Mouse (Mus musculus): ENCODE results near the gene Stx6.

Gene Stx6

GRCm38 (mm10) chr1:155158141-155158969 lies at the start of gene Stx6:
TSS of gene Stx6 (plus strand) at chr1:155158715.
- in situ Hi-C loops (cut with MboI; ENCODE audit: unreplicated experiment in 2 of 2), result no loop called here

GRCm38 (mm10) chr1:155109387-155110350 lies 48.8 kb upstream of the Stx6 start:
- in situ Hi-C loops (cut with MboI; ENCODE audit: unreplicated experiment in 2 of 2), result no loop called here

GRCm38 (mm10) chr1:155111491-155111890 lies 47.0 kb upstream of the Stx6 start:
- in situ Hi-C loops (cut with MboI; ENCODE audit: unreplicated experiment in 2 of 2), result no loop called here

- in situ Hi-C loops (cut with MboI; ENCODE audit: unreplicated experiment in 2 of 2), result no loop called here
Observed at GRCm38 (mm10) chr1:155112118-155112517, 46.4 kb upstream of the Stx6 start.

GRCm38 (mm10) chr1:155112875-155113274 lies 45.6 kb upstream of the Stx6 start:
- in situ Hi-C loops (cut with MboI; ENCODE audit: unreplicated experiment in 2 of 2), result no loop called here

- in situ Hi-C loops (cut with MboI; ENCODE audit: unreplicated experiment in 2 of 2), result no loop called here
Observed at GRCm38 (mm10) chr1:155113946-155114345, 44.6 kb upstream of the Stx6 start.

GRCm38 (mm10) chr1:155119719-155120118 lies 38.8 kb upstream of the Stx6 start:
- in situ Hi-C loops (cut with MboI; ENCODE audit: unreplicated experiment in 2 of 2), result no loop called here

- in situ Hi-C loops (cut with MboI; ENCODE audit: unreplicated experiment in 2 of 2), result no loop called here
Observed at GRCm38 (mm10) chr1:155121977-155122939, 36.3 kb upstream of the Stx6 start.

GRCm38 (mm10) chr1:155124397-155124796 lies 34.1 kb upstream of the Stx6 start:
- in situ Hi-C loops (cut with MboI; ENCODE audit: unreplicated experiment in 2 of 2), result no loop called here

- in situ Hi-C loops (cut with MboI; ENCODE audit: unreplicated experiment in 2 of 2), result no loop called here
Observed at GRCm38 (mm10) chr1:155126716-155127115, 31.8 kb upstream of the Stx6 start.

- in situ Hi-C loops (cut with MboI; ENCODE audit: unreplicated experiment in 2 of 2), result no loop called here
Observed at GRCm38 (mm10) chr1:155127429-155127934, 31.0 kb upstream of the Stx6 start.

GRCm38 (mm10) chr1:155134866-155135265 lies 23.6 kb upstream of the Stx6 start:
- in situ Hi-C loops (cut with MboI; ENCODE audit: unreplicated experiment in 2 of 2), result loop anchor here (5.0 kb wide), 4 partner anchors 33 to 147 kb away; no protein-coding TSS in a partner anchor

GRCm38 (mm10) chr1:155138795-155139194 lies 19.7 kb upstream of the Stx6 start:
- in situ Hi-C loops (cut with MboI; ENCODE audit: unreplicated experiment in 2 of 2), result loop anchor here (5.0 kb wide), 4 partner anchors 36 to 144 kb away; no protein-coding TSS in a partner anchor

GRCm38 (mm10) chr1:155140076-155140475 lies 18.4 kb upstream of the Stx6 start:
- in situ Hi-C loops (cut with MboI; ENCODE audit: unreplicated experiment in 2 of 2), result loop anchor here in 1 of 2 experiments (5.0 kb wide), 1 partner anchor 77 kb away; no protein-coding TSS in a partner anchor

- in situ Hi-C loops (cut with MboI; ENCODE audit: unreplicated experiment in 2 of 2), result no loop called here
Observed at GRCm38 (mm10) chr1:155145620-155146019, 12.9 kb upstream of the Stx6 start.

GRCm38 (mm10) chr1:155146572-155146980 lies 11.9 kb upstream of the Stx6 start, which contains the start of gene Mr1:
TSS of gene Mr1 (minus strand) at chr1:155146814.
- in situ Hi-C loops (cut with MboI; ENCODE audit: unreplicated experiment in 2 of 2), result no loop called here

- in situ Hi-C loops (cut with MboI; ENCODE audit: unreplicated experiment in 2 of 2), result no loop called here
Observed at GRCm38 (mm10) chr1:155147228-155147627, 11.3 kb upstream of the Stx6 start.

- in situ Hi-C loops (cut with MboI; ENCODE audit: unreplicated experiment in 2 of 2), result no loop called here
Observed at GRCm38 (mm10) chr1:155149403-155149802, 9.1 kb upstream of the Stx6 start.

GRCm38 (mm10) chr1:155150821-155151220 lies 7.7 kb upstream of the Stx6 start:
- in situ Hi-C loops (cut with MboI; ENCODE audit: unreplicated experiment in 2 of 2), result no loop called here

GRCm38 (mm10) chr1:155153906-155154305 lies 4.6 kb upstream of the Stx6 start:
- in situ Hi-C loops (cut with MboI; ENCODE audit: unreplicated experiment in 2 of 2), result no loop called here
